Mouse (Mus musculus): ENCODE measurements around the gene Tkfc. TPM values are rescaled to one million over a fixed set of nuclear protein-coding genes. Genes with fewer than 3 reads are reported as not detected.

Tkfc gene
- polyA plus RNA-seq, 1 experiment: 0.31 TPM

GRCm38 (mm10) chr19:10591659-10592377 lies 13.6 kb downstream of the Tkfc start:
- no peaks in the 10 kb centered on the region for H3K9me3 ChIP-seq (ENCODE audit: control insufficient read depth, low read length)
- no peak overlapping the region for H3K4me3 ChIP-seq (replicated peaks)
- TF ChIP-seq TAL1 (IDR thresholded peaks at IDR 0.05; ENCODE audit: low read length) (no peak), GATA1 (IDR thresholded peaks at IDR 0.05; ENCODE audit: low read length) (no peak)
- H3K36me3 ChIP-seq (ENCODE audit: control insufficient read depth): peaks cover 58% of the 10 kb centered on the region
- no peaks in the 10 kb centered on the region; the same call in 1 of the 2 replicates for H3K4me1 ChIP-seq (ENCODE audit: control insufficient read depth)
- no peaks in the 10 kb centered on the region for H3K27me3 ChIP-seq (ENCODE audit: control insufficient read depth)

- TF ChIP-seq GATA1 (IDR thresholded peaks at IDR 0.05; ENCODE audit: low read length) (no peak), TAL1 (IDR thresholded peaks at IDR 0.05; ENCODE audit: low read length) (no peak)
- no peaks in the 10 kb centered on the region for H3K27me3 ChIP-seq (ENCODE audit: control insufficient read depth)
- no peaks in the 10 kb centered on the region; the same call in 1 of the 2 replicates for H3K4me1 ChIP-seq (ENCODE audit: control insufficient read depth)
- H3K4me3 ChIP-seq (replicated peaks): no peak overlapping the region
- H3K9me3 ChIP-seq (ENCODE audit: control insufficient read depth, low read length): no peaks in the 10 kb centered on the region
- peaks cover 49% of the 10 kb centered on the region for H3K36me3 ChIP-seq (ENCODE audit: control insufficient read depth)
These were observed 15.2 kb downstream of the Tkfc start for GRCm38 (mm10) chr19:10590301-10590700.

GRCm38 (mm10) chr19:10589127-10589857 lies 16.2 kb downstream of the Tkfc start:
- no peak overlapping the region for H3K4me3 ChIP-seq (replicated peaks)
- H3K36me3 ChIP-seq (ENCODE audit: control insufficient read depth): peaks cover 45% of the 10 kb centered on the region
- no peak for TF ChIP-seq TAL1 (IDR thresholded peaks at IDR 0.05; ENCODE audit: low read length)
- H3K9me3 ChIP-seq (ENCODE audit: control insufficient read depth, low read length): no peaks in the 10 kb centered on the region
- H3K4me1 ChIP-seq (ENCODE audit: control insufficient read depth): peaks cover 2% of the 10 kb centered on the region
- no peaks in the 10 kb centered on the region for H3K27me3 ChIP-seq (ENCODE audit: control insufficient read depth)

- H3K27me3 ChIP-seq (ENCODE audit: control insufficient read depth): no peaks in the 10 kb centered on the region
- H3K4me1 ChIP-seq (ENCODE audit: control insufficient read depth): peaks cover 2% of the 10 kb centered on the region
- H3K9me3 ChIP-seq (ENCODE audit: control insufficient read depth, low read length): no peaks in the 10 kb centered on the region
- H3K4me3 ChIP-seq (replicated peaks): no peak overlapping the region
- H3K36me3 ChIP-seq (ENCODE audit: control insufficient read depth): peaks cover 41% of the 10 kb centered on the region
- no peak for TF ChIP-seq GATA1 (IDR thresholded peaks at IDR 0.05; ENCODE audit: low read length)
- no peak for TF ChIP-seq TAL1 (IDR thresholded peaks at IDR 0.05; ENCODE audit: low read length)
These were observed 18.2 kb downstream of the Tkfc start for GRCm38 (mm10) chr19:10587231-10587630.

- Histone ChIP-seq H3K4me1 (ENCODE audit: control insufficient read depth) (peaks cover 2% of the 10 kb centered on the region), H3K9me3 (ENCODE audit: control insufficient read depth, low read length) (no peaks in the 10 kb centered on the region), H3K27me3 (ENCODE audit: control insufficient read depth) (no peaks in the 10 kb centered on the region), H3K36me3 (ENCODE audit: control insufficient read depth) (peaks cover 44% of the 10 kb centered on the region), H3K4me3 (replicated peaks) (no peak overlapping the region)
- TF ChIP-seq GATA1 (IDR thresholded peaks at IDR 0.05; ENCODE audit: low read length) (no peak), TAL1 (IDR thresholded peaks at IDR 0.05; ENCODE audit: low read length) (no peak)
These were observed 20.3 kb downstream of the Tkfc start for GRCm38 (mm10) chr19:10585112-10585511.

- Histone ChIP-seq H3K4me3 (replicated peaks) (no peak overlapping the region), H3K4me1 (ENCODE audit: control insufficient read depth) (peaks cover 12% of the 10 kb centered on the region), H3K9me3 (ENCODE audit: control insufficient read depth, low read length) (no peaks in the 10 kb centered on the region), H3K27me3 (ENCODE audit: control insufficient read depth) (no peaks in the 10 kb centered on the region), H3K36me3 (ENCODE audit: control insufficient read depth) (peaks cover 38% of the 10 kb centered on the region)
- no peak for TF ChIP-seq TAL1 (IDR thresholded peaks at IDR 0.05; ENCODE audit: low read length)
- TF ChIP-seq GATA1 (IDR thresholded peaks at IDR 0.05; ENCODE audit: low read length): no peak
These were observed 21.8 kb downstream of the Tkfc start for GRCm38 (mm10) chr19:10583550-10584146.

GRCm38 (mm10) chr19:10581984-10582383 lies 23.5 kb downstream of the Tkfc start:
- Histone ChIP-seq H3K9me3 (ENCODE audit: control insufficient read depth, low read length) (no peaks in the 10 kb centered on the region), H3K27me3 (ENCODE audit: control insufficient read depth) (no peaks in the 10 kb centered on the region), H3K4me3 (replicated peaks) (no peak overlapping the region), H3K4me1 (ENCODE audit: control insufficient read depth) (peaks cover 25% of the 10 kb centered on the region), H3K36me3 (ENCODE audit: control insufficient read depth) (peaks cover 30% of the 10 kb centered on the region)
- TF ChIP-seq TAL1 (IDR thresholded peaks at IDR 0.05; ENCODE audit: low read length) (no peak), GATA1 (IDR thresholded peaks at IDR 0.05; ENCODE audit: low read length) (no peak)

- no peak for TF ChIP-seq TAL1 (IDR thresholded peaks at IDR 0.05; ENCODE audit: low read length)
- no peak for TF ChIP-seq GATA1 (IDR thresholded peaks at IDR 0.05; ENCODE audit: low read length)
- Histone ChIP-seq H3K4me1 (ENCODE audit: control insufficient read depth) (peaks cover 35% of the 10 kb centered on the region), H3K36me3 (ENCODE audit: control insufficient read depth) (peaks cover 27% of the 10 kb centered on the region), H3K9me3 (ENCODE audit: control insufficient read depth, low read length) (no peaks in the 10 kb centered on the region), H3K27me3 (ENCODE audit: control insufficient read depth) (no peaks in the 10 kb centered on the region), H3K4me3 (replicated peaks) (no peak overlapping the region)
These were observed 24.7 kb downstream of the Tkfc start for GRCm38 (mm10) chr19:10580761-10581160.

GRCm38 (mm10) chr19:10580102-10580501 lies 25.4 kb downstream of the Tkfc start:
- Histone ChIP-seq H3K9me3 (ENCODE audit: control insufficient read depth, low read length) (no peaks in the 10 kb centered on the region), H3K4me1 (ENCODE audit: control insufficient read depth) (peaks cover 39% of the 10 kb centered on the region), H3K27me3 (ENCODE audit: control insufficient read depth) (no peaks in the 10 kb centered on the region), H3K36me3 (ENCODE audit: control insufficient read depth) (peaks cover 28% of the 10 kb centered on the region), H3K4me3 (replicated peaks) (no peak overlapping the region)
- no peak for TF ChIP-seq TAL1 (IDR thresholded peaks at IDR 0.05; ENCODE audit: low read length)
- no peak for TF ChIP-seq GATA1 (IDR thresholded peaks at IDR 0.05; ENCODE audit: low read length)
